Mouse (Mus musculus) liver, embryonic 14.5 days (tissue): ENCODE data around the gene Mansc1. TPM values are rescaled to one million over a fixed set of nuclear protein-coding genes. Genes with fewer than 3 reads are reported as not detected.

Experiments used
- ATAC-seq: fragments of 200-750 bp; cut with Nextera tagmentation; 2 replicates; pipeline ENCODE4 v1.8.0; 2017; ENCODE audit warnings: moderate number of reproducible peaks, mild to moderate bottlenecking, moderate library complexity; ENCODE audit not compliant: insufficient read depth
- DNase-seq, 3 experiments: peaks; one replicate each; pipeline ENCODE4 v3.0.0-alpha.2; 2012 to 2013; ENCODE audit warnings: low read depth in 3 of 3, low spot score in 3 of 3
- H3K27ac ChIP-seq: fragments of 300-500 bp; sonication (generic); 2 replicates; pipeline ENCODE4 v1.5.1; 2014; ENCODE audit warnings: moderate library complexity, mild to moderate bottlenecking, control low read depth, inconsistent platforms
- H3K27me3 ChIP-seq: fragments of 300-500 bp; sonication (generic); 2 replicates; pipeline ENCODE4 v1.6.1; 2014; ENCODE audit warnings: mild to moderate bottlenecking, low read length, moderate library complexity; ENCODE audit not compliant: control insufficient read depth, insufficient read depth
- H3K36me3 ChIP-seq: fragments of 300-500 bp; sonication (generic); replicated peaks from 2 replicates; pipeline ENCODE4 v1.6.1; 2014; ENCODE audit warnings: low read depth; ENCODE audit not compliant: control insufficient read depth, insufficient read depth
- H3K4me1 ChIP-seq, 2 experiments: fragments of 200-500 bp in 1 of 2; fragments of 300-500 bp in 1 of 2; sonication (generic) in 1 of 2; replicated peaks; 2 replicates each; pipeline ENCODE4 v1.6.1; 2012 to 2014; ENCODE audit warnings: antibody characterized with exemption in 1 of 2, inconsistent platforms in 1 of 2, low read length in 1 of 2; ENCODE audit not compliant: control insufficient read depth in 2 of 2, insufficient read depth in 2 of 2
- H3K4me2 ChIP-seq: fragments of 300-500 bp; sonication (generic); 2 replicates; pipeline ENCODE4 v1.6.1; 2014; ENCODE audit warnings: low read depth, mild to moderate bottlenecking, control low read depth, moderate library complexity
- H3K4me3 ChIP-seq, 2 experiments: fragments of 200-500 bp in 1 of 2; fragments of 300-500 bp in 1 of 2; sonication (generic) in 1 of 2; 2 replicates each; pipeline ENCODE4 v1.5.1; 2012 to 2014; ENCODE audit warnings: low read depth in 2 of 2, low read length in 2 of 2, mild to moderate bottlenecking in 2 of 2, control low read depth in 1 of 2, inconsistent platforms in 1 of 2, moderate library complexity in 1 of 2; ENCODE audit not compliant: insufficient read depth in 1 of 2
- H3K9ac ChIP-seq: fragments of 300-500 bp; sonication (generic); replicated peaks from 2 replicates; pipeline ENCODE4 v1.6.1; 2014; ENCODE audit warnings: mild to moderate bottlenecking, control low read depth, moderate library complexity
- H3K9me3 ChIP-seq: fragments of 300-500 bp; sonication (generic); 2 replicates; pipeline ENCODE4 v1.6.1; 2016; ENCODE audit warnings: low read length, mixed read lengths; ENCODE audit not compliant: control insufficient read depth
- CTCF ChIP-seq: IDR thresholded peaks from 2 replicates; pipeline ENCODE4 v1.5.1; 2016; ENCODE audit warnings: antibody characterized with exemption, low read depth, control low read depth
- EP300 ChIP-seq: IDR thresholded peaks from 2 replicates; pipeline ENCODE4 v1.6.1; 2016; ENCODE audit warnings: antibody characterized with exemption, low read depth
- WGBS: fragments of 180-500 bp; shearing (Covaris S2); extraction: QIAGEN DNeasy Blood & Tissue Kit; methylation state at CpG from one replicate; pipeline ENCODE4 v1.1.7; 2014; ENCODE audit not compliant: insufficient replicate concordance; 5-methylcytosine and 5-hydroxymethylcytosine counted together
- polyA plus RNA-seq, 2 experiments: library from polyadenylated mRNA; depleted of rRNA in 1 of 2; stranded (reverse) in 1 of 2; unstranded in 1 of 2; fragments of >200 nt; fragmentation: Nextera tagmentation in 1 of 2; extraction: Ambion mirVana in 1 of 2; gene quantifications; 2 replicates each; pipeline versions ENCODE4 v1.2.1 to v1.2.3; 2012 to 2014

Mansc1 gene
- polyA plus RNA-seq, 2 experiments = 0.52 to 0.55 TPM

GRCm38 (mm10) chr6:134639210-134639609 is 6.9 kb upstream of the Mansc1 start, which contains the start of gene Borcs5:
Gene Borcs5, plus strand, starts transcription at chr6:134639510.
- no peak for ATAC-seq
- no peak for TF ChIP-seq EP300
- TF ChIP-seq CTCF = no peak
- no peaks in the 10 kb centered on the region for H3K9me3 ChIP-seq
- no peak within 1 kb of the TSS for H3K4me2 ChIP-seq
- DNase-seq = no peak
- WGBS = 66% methylated on average over 3 of the region's 3 CpGs
- H3K4me3 ChIP-seq = no peak within 1 kb of the TSS
- no peaks in the 10 kb centered on the region for H3K27me3 ChIP-seq
- H3K9ac ChIP-seq = no peak within 1 kb of the TSS
- H3K4me1 ChIP-seq = peaks cover 9% of the 10 kb centered on the region in 2 experiments
- H3K27ac ChIP-seq = no peak within 1 kb of the TSS
- H3K36me3 ChIP-seq = no peaks in the 10 kb centered on the region

- no peak overlapping the region for H3K4me3 ChIP-seq
- no peak overlapping the region for H3K4me2 ChIP-seq
- TF ChIP-seq CTCF = no peak
- TF ChIP-seq EP300 = no peak
- H3K4me1 ChIP-seq = 0 out of 4 replicates have a peak, but pooled peaks cover 0 to 1% of the 10 kb centered on the region in 2 experiments
- 53% methylated on average over 4 of the region's 4 CpGs for WGBS
- peaks cover 12% of the 10 kb centered on the region for H3K27me3 ChIP-seq
- ATAC-seq = no peak
- no peak overlapping the region for H3K27ac ChIP-seq
- H3K36me3 ChIP-seq = no peaks in the 10 kb centered on the region
- no peaks in the 10 kb centered on the region for H3K9me3 ChIP-seq
- H3K9ac ChIP-seq = no peak overlapping the region
- DNase-seq = no peak
Observed at GRCm38 (mm10) chr6:134636476-134636875, 4.2 kb upstream of the Mansc1 start.

- DNase-seq = no peak
- Histone ChIP-seq H3K27me3 (peaks cover 12% of the 10 kb centered on the region), H3K9me3 (no peaks in the 10 kb centered on the region), H3K27ac (no peak overlapping the region), H3K36me3 (no peaks in the 10 kb centered on the region), H3K9ac (no peak overlapping the region), H3K4me1 (no peaks in the 10 kb centered on the region), H3K4me2 (no peak overlapping the region), H3K4me3 (no peak overlapping the region)
- ATAC-seq = no peak
- TF ChIP-seq CTCF = no peak
- TF ChIP-seq EP300 = no peak
- 70% methylated on average over 8 of the region's 8 CpGs for WGBS
Observed at GRCm38 (mm10) chr6:134633553-134633952, 1.3 kb upstream of the Mansc1 start.

GRCm38 (mm10) chr6:134632756-134633155 is 468 bp upstream of the Mansc1 start:
- Histone ChIP-seq H3K9me3 (no peaks in the 10 kb centered on the region), H3K4me2 (peak overlapping the region; percentile 77), H3K4me3 (peak overlapping the region; percentile 30 to 52; a peak in 2 of 4 replicates), H3K36me3 (no peaks in the 10 kb centered on the region), H3K27ac (no peak overlapping the region), H3K27me3 (peaks cover 12% of the 10 kb centered on the region), H3K4me1 (no peaks in the 10 kb centered on the region), H3K9ac (no peak overlapping the region)
- ATAC-seq = no peak
- WGBS = 53% methylated on average over 5 of the region's 5 CpGs
- DNase-seq = no peak
- no peak for TF ChIP-seq CTCF
- TF ChIP-seq EP300 = no peak

- H3K36me3 ChIP-seq = no peaks in the 10 kb centered on the region
- TF ChIP-seq EP300 (no peak), CTCF (no peak)
- H3K9ac ChIP-seq = no peak overlapping the region
- no peak overlapping the region for H3K27ac ChIP-seq
- H3K4me2 ChIP-seq = no peak overlapping the region
- H3K27me3 ChIP-seq = peaks cover 12% of the 10 kb centered on the region
- ATAC-seq (no peak), DNase-seq (no peak)
- no peaks in the 10 kb centered on the region for H3K9me3 ChIP-seq
- H3K4me1 ChIP-seq = no peaks in the 10 kb centered on the region
- WGBS = 48% methylated on average over 9 of the region's 9 CpGs
- H3K4me3 ChIP-seq = no peak overlapping the region
Observed at GRCm38 (mm10) chr6:134630447-134630846, 1.8 kb downstream of the Mansc1 start.
